Mouse (Mus musculus) G1E (cell line): ENCODE measurements around the gene Tspan17.

Experiments
- CTCF ChIP-seq: IDR thresholded peaks from 2 replicates; pipeline ENCODE4 v1.5.1; 2012; ENCODE audit warnings: low read depth, low read length, inconsistent platforms, mixed read lengths
- GATA1 ChIP-seq: IDR thresholded peaks from 2 replicates; pipeline ENCODE4 v1.6.1; 2012; ENCODE audit warnings: borderline replicate concordance, low read length, inconsistent platforms, mixed read lengths
- GATA2 ChIP-seq: IDR thresholded peaks from 2 replicates; pipeline ENCODE4 v1.6.1; 2012; ENCODE audit warnings: low read depth, low read length, inconsistent platforms, borderline replicate concordance
- POLR2AphosphoS5 ChIP-seq: IDR thresholded peaks from 2 replicates; pipeline ENCODE4 v1.6.1; 2012; ENCODE audit warnings: low read depth, low read length, inconsistent platforms; ENCODE audit not compliant: insufficient replicate concordance

- TF ChIP-seq CTCF (no peak), GATA2 (no peak), GATA1 (no peak), POLR2AphosphoS5 (no peak)
Measured at GRCm38 (mm10) chr13:54754169-54755080, 34.8 kb upstream of the Tspan17 start.
